Mouse (Mus musculus) liver, adult 2 months (tissue): ENCODE data around the gene Golga2.

Experiments used
- CTCF ChIP-seq: fragments of 200-500 bp; IDR thresholded peaks from 2 replicates; pipeline ENCODE4 v1.5.1; 2011; ENCODE audit warnings: low read depth, low read length, control low read depth
- POLR2A ChIP-seq: fragments of 200-500 bp; IDR thresholded peaks from 2 replicates; pipeline ENCODE4 v1.6.1; 2011; ENCODE audit warnings: low read length, control low read depth; ENCODE audit not compliant: insufficient read depth; ENCODE audit errors: extremely low read depth

- TF ChIP-seq CTCF (no peak), POLR2A (no peak)
Measured at GRCm38 (mm10) chr2:32238708-32239435, 48.3 kb upstream of the Golga2 start.
